16 mouse cellular contexts compared by ENCODE assay signal in the genomic region with DNA sequence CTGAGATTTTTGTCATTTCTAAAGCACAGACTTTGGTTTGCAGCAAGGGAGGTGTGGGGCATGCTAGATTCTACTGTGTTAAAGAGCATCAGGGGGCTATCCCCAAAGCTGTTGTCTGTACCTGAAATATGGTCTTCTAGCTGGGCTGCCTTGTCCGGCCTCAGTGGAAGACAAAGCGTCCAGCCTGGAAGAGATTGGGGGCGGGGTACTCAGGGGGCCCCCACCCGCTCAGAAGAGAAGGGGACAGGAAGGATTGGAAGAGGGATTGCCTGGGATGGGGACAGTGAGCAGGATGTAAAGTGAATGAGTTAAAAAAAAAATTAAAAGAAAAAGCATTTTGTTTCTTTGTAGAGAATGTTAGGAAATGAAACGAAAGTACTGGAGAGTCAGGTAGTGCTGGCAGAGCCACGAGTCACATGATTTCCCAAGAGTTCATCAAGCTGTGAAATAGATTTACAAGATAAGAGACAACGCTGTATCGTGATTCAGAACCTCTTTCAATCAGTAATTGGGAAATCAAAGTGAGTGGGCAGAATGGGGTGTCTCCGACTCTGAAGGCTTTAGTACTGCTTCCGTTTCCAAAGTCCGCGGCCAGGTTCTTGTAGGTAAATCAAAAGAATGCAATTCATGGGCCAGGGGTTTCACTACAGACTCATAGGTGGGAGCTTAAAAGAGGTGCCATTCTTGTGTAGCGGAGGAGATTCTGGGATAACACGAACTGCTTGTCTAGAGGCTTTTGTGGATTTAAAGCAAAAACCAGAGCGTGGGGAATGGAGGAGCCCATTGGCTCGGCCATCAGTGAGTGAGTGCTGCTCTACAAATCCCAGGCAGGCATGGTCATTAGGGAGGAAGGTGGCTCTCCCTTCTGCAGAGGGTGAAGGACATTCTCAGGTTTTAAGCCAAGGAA. TPM values are rescaled to one million over a fixed set of nuclear protein-coding genes. Genes with fewer than 3 reads are reported as not detected.
DNase-seq lines count a peak whose midpoint lies in the region; ATAC-seq and TF ChIP-seq lines count a peak whose summit lies in the region.
"Had no signal": no experiment of that assay in that cellular context is flagged by ENCODE, and none has a peak within 500 bp of the region (broad histone marks: within the 10 kb centered on the region; RNA-seq: fewer than 3 reads in every experiment).

No protein-coding gene starts in this region.

- H3K4me3 ChIP-seq in intestine, embryonic 14.5 days (ENCODE audit: low read depth, low read length), result no peak overlapping the region
- no peak overlapping the region for H3K4me3 ChIP-seq in intestine, embryonic 15.5 days (replicated peaks)
- peak overlapping the region; percentile 27 for H3K4me3 ChIP-seq in E14TG2a.4 (replicated peaks; ENCODE audit: low read length)
- H3K4me3 ChIP-seq: embryonic facial prominence, embryonic 15.5 days had no signal

- H3K36me3 ChIP-seq in intestine, embryonic 14.5 days (ENCODE audit: control insufficient read depth, insufficient read depth, low read length), result peaks cover 54% of the 10 kb centered on the region
- H3K36me3 ChIP-seq in intestine, embryonic 15.5 days, result peaks cover 9% of the 10 kb centered on the region
- peaks cover 58% of the 10 kb centered on the region for H3K36me3 ChIP-seq in E14TG2a.4 (ENCODE audit: insufficient read depth, low read length)

- no peaks in the 10 kb centered on the region for H3K9me3 ChIP-seq in intestine, embryonic 14.5 days (ENCODE audit: control insufficient read depth, low read length)
- no peaks in the 10 kb centered on the region for H3K9me3 ChIP-seq in intestine, embryonic 15.5 days
- 0 out of 2 replicates have a peak, but pooled peaks cover 4% of the 10 kb centered on the region for H3K9me3 ChIP-seq in E14TG2a.4 (ENCODE audit: low read length)
- H3K9me3 ChIP-seq: embryonic facial prominence, embryonic 15.5 days had no signal

- H3K9ac ChIP-seq in intestine, embryonic 14.5 days (ENCODE audit: low read length), result no peak overlapping the region
- H3K9ac ChIP-seq in intestine, embryonic 15.5 days, result no peak overlapping the region
- H3K9ac ChIP-seq: embryonic facial prominence, embryonic 15.5 days; liver, embryonic 14.5 days had no signal

- no peak for TF ChIP-seq CTCF in E14TG2a.4 (conservative IDR thresholded peaks at IDR 0.05; ENCODE audit: low read length)

- peak; percentile 39 for DNase-seq in adrenal gland, postnatal 14 days
- DNase-seq in adrenal gland, adult 18-20 months (ENCODE audit: low spot score in 2 of 2), result no peak
- DNase-seq in intestine, embryonic 14.5 days (ENCODE audit: low spot score), result no peak
- DNase-seq in cerebellum, postnatal 25 days, result peak; percentile 43 to 49
- DNase-seq in heart, adult 18-20 months, result no peak
- no peak for DNase-seq in left cerebral cortex, postnatal 4 days
- DNase-seq: adrenal gland, adult 8-10 months; gastrocnemius, postnatal 36 days; kidney, postnatal 14 days; thymus, adult 2 months had no signal

- no peak overlapping the region for H3K4me2 ChIP-seq in intestine, embryonic 14.5 days (ENCODE audit: low read length)
- H3K4me2 ChIP-seq in intestine, embryonic 15.5 days (replicated peaks), result no peak overlapping the region
- H3K4me2 ChIP-seq: embryonic facial prominence, embryonic 15.5 days had no signal

- H3K4me1 ChIP-seq in intestine, embryonic 14.5 days (replicated peaks; ENCODE audit: control insufficient read depth, insufficient read depth, low read length), result no peaks in the 10 kb centered on the region; the same call in 1 of the 2 replicates
- no peaks in the 10 kb centered on the region for H3K4me1 ChIP-seq in intestine, embryonic 15.5 days (replicated peaks)
- peaks cover 67% of the 10 kb centered on the region for H3K4me1 ChIP-seq in E14TG2a.4 (replicated peaks; ENCODE audit: low read depth, low read length)
- H3K4me1 ChIP-seq: embryonic facial prominence, embryonic 15.5 days had no signal

- WGBS in intestine, embryonic 14.5 days, result 89% methylated on average over 16 of the region's 16 CpGs
- 86% methylated on average over 16 of the region's 16 CpGs for WGBS in intestine, embryonic 15.5 days

- H3K27me3 ChIP-seq in intestine, embryonic 14.5 days (replicated peaks; ENCODE audit: control insufficient read depth, insufficient read depth, low read length), result no peaks in the 10 kb centered on the region
- no peaks in the 10 kb centered on the region for H3K27me3 ChIP-seq in intestine, embryonic 15.5 days (replicated peaks)
- H3K27me3 ChIP-seq in E14TG2a.4 (ENCODE audit: insufficient read depth, low read length), result peaks cover 7% of the 10 kb centered on the region
- H3K27me3 ChIP-seq: embryonic facial prominence, embryonic 15.5 days had no signal

- H3K27ac ChIP-seq in intestine, embryonic 14.5 days (ENCODE audit: low read depth), result no peak overlapping the region
- no peak overlapping the region for H3K27ac ChIP-seq in intestine, embryonic 15.5 days
- H3K27ac ChIP-seq: embryonic facial prominence, embryonic 15.5 days; liver, embryonic 14.5 days had no signal

- intact Hi-C loops in left cerebral cortex, postnatal 4 days (cut with DNase I), result no loop called here

- 0 out of 2 replicates have a peak, but pooled peaks have one; percentile 16 for ATAC-seq in intestine, embryonic 14.5 days (replicated peaks; ENCODE audit: low FRiP score, low TSS enrichment, low read depth)
- ATAC-seq in intestine, embryonic 15.5 days, result no peak

RNA-seq across cellular contexts. Expression of gene Cln5, which starts 8.2 kb away (rescaled TPM):
- total RNA-seq in adrenal gland, postnatal 14 days (2021), result 24.1 and 26.0 TPM in 2 replicates
- total RNA-seq in adrenal gland, adult 18-20 months (2021), result 10 to 100 TPM; 27.1 to 29.1 TPM
- 30.9 and 34.4 TPM in 2 replicates for polyA plus RNA-seq in intestine, embryonic 14.5 days (2014; fragmentation: Nextera tagmentation; extraction: Ambion mirVana)
- 29.0 and 29.6 TPM in 2 replicates for polyA plus RNA-seq in intestine, embryonic 15.5 days (2015; fragmentation: Nextera tagmentation; extraction: Ambion mirVana)
- total RNA-seq in heart, adult 18-20 months (2021), result 10 to 100 TPM; 20.0 to 21.3 TPM
- 1 to 10 TPM; 5.0 to 5.7 TPM for total RNA-seq in left cerebral cortex, postnatal 4 days (2021)

RNA-seq across cellular contexts. Expression of gene Fbxl3, which starts 21.1 kb away (rescaled TPM):
- 69.7 and 89.3 TPM in 2 replicates for total RNA-seq in adrenal gland, postnatal 14 days (2021)
- total RNA-seq in adrenal gland, adult 18-20 months (2021), result 10 to 100 TPM; 61.3 to 71.8 TPM
- polyA plus RNA-seq in intestine, embryonic 14.5 days (2014; fragmentation: Nextera tagmentation; extraction: Ambion mirVana), result 32.1 and 33.4 TPM in 2 replicates
- polyA plus RNA-seq in intestine, embryonic 15.5 days (2015; fragmentation: Nextera tagmentation; extraction: Ambion mirVana), result 22.4 and 23.0 TPM in 2 replicates
- total RNA-seq in heart, adult 18-20 months (2021), result 10 to 100 TPM; 58.2 to 61.1 TPM
- total RNA-seq in left cerebral cortex, postnatal 4 days (2021), result 10 to 100 TPM; 67.2 to 71.3 TPM

RNA-seq across cellular contexts. Expression of gene Acod1, which starts 31.5 kb away (rescaled TPM):
- not detected in 2 replicates for total RNA-seq in adrenal gland, postnatal 14 days (2021)
- total RNA-seq in adrenal gland, adult 18-20 months (2021), result not detected
- polyA plus RNA-seq in intestine, embryonic 14.5 days (2014; fragmentation: Nextera tagmentation; extraction: Ambion mirVana), result not detected in 2 replicates
- polyA plus RNA-seq in intestine, embryonic 15.5 days (2015; fragmentation: Nextera tagmentation; extraction: Ambion mirVana), result 0.06 and 0.08 TPM in 2 replicates
- not detected for total RNA-seq in heart, adult 18-20 months (2021)
- not detected for total RNA-seq in left cerebral cortex, postnatal 4 days (2021)
- total RNA-seq: gastrocnemius, postnatal 36 days; left cerebral cortex, adult 18-20 months had no signal
- polyA plus RNA-seq: embryonic facial prominence, embryonic 15.5 days; heart, postnatal 0 days had no signal

Comparison
In these comparisons a context has a peak if more than half of its experiments do, and no peak if none do; other contexts are left out.
1. DNase-seq: peak in adrenal gland, postnatal 14 days (single experiment) and cerebellum, postnatal 25 days (2 of 2); none in adrenal gland, adult 18-20 months (0 of 2), intestine, embryonic 14.5 days (single experiment), heart, adult 18-20 months (0 of 2) and left cerebral cortex, postnatal 4 days (single experiment).